Mouse (Mus musculus) kidney, embryonic 15.5 days (tissue): ENCODE data around the gene Gga3. TPM values are rescaled to one million over a fixed set of nuclear protein-coding genes. Genes with fewer than 3 reads are reported as not detected.
A peak's percentile ranks its signal among the peaks of the same experiment; 100 is the strongest.

Experiments used
- ATAC-seq: fragments of 200-750 bp; cut with Nextera tagmentation; replicated peaks from 2 replicates; pipeline ENCODE4 v1.8.0; 2017; ENCODE audit warnings: moderate TSS enrichment; ENCODE audit not compliant: low FRiP score
- H3K27ac ChIP-seq: fragments of 300-500 bp; sonication (generic); 2 replicates; pipeline ENCODE4 v1.5.1; 2015; ENCODE audit warnings: mild to moderate bottlenecking, inconsistent platforms
- H3K27me3 ChIP-seq: fragments of 300-500 bp; sonication (generic); 2 replicates; pipeline ENCODE4 v1.6.1; 2015; ENCODE audit warnings: inconsistent platforms
- H3K36me3 ChIP-seq: fragments of 300-500 bp; sonication (generic); 2 replicates; pipeline ENCODE4 v1.6.1; 2015; ENCODE audit warnings: inconsistent platforms
- H3K4me1 ChIP-seq: fragments of 300-500 bp; sonication (generic); 2 replicates; pipeline ENCODE4 v1.6.1; 2015; ENCODE audit warnings: inconsistent platforms
- H3K4me2 ChIP-seq: fragments of 300-500 bp; sonication (generic); 2 replicates; pipeline ENCODE4 v1.6.1; 2015; ENCODE audit warnings: moderate library complexity, mild to moderate bottlenecking, inconsistent platforms
- H3K4me3 ChIP-seq: fragments of 300-500 bp; sonication (generic); replicated peaks from 2 replicates; pipeline ENCODE4 v1.5.1; 2015; ENCODE audit warnings: mild to moderate bottlenecking, inconsistent platforms
- H3K9ac ChIP-seq: fragments of 300-500 bp; sonication (generic); 2 replicates; pipeline ENCODE4 v1.6.1; 2015; ENCODE audit warnings: mild to moderate bottlenecking, inconsistent platforms
- H3K9me3 ChIP-seq: fragments of 300-500 bp; sonication (generic); replicated peaks from 2 replicates; pipeline ENCODE4 v1.6.1; 2016; ENCODE audit warnings: inconsistent platforms
- WGBS: fragments of 180-500 bp; shearing (Covaris S2); methylation state at CpG from one replicate; pipeline ENCODE4 v1.1.7; 2015; ENCODE audit warnings: mixed read lengths; 5-methylcytosine and 5-hydroxymethylcytosine counted together
- polyA plus RNA-seq: library from polyadenylated mRNA; unstranded; fragments of >200 nt; fragmentation: Nextera tagmentation; extraction: Ambion mirVana; gene quantifications from 2 replicates; pipeline ENCODE4 v1.2.1, GENCODE M21; 2015

The Gga3 gene
- polyA plus RNA-seq, 1 experiment from 2014 or later = 20.7 TPM

GRCm38 (mm10) chr11:115536038-115536681, 67.7 kb downstream of the Gga3 start, which contains the start of gene Sumo2:
Gene Sumo2, minus strand, starts transcription at chr11:115536276.
- under 1% methylated on average over 70 of the region's 70 CpGs for WGBS
- Histone ChIP-seq H3K4me3 (peak within 1 kb of the TSS; percentile 99), H3K9ac (peak within 1 kb of the TSS; percentile 99), H3K4me1 (peaks cover 26% of the 10 kb centered on the region), H3K9me3 (no peaks in the 10 kb centered on the region), H3K27me3 (no peaks in the 10 kb centered on the region), H3K4me2 (peak within 1 kb of the TSS; percentile 65), H3K27ac (peak within 1 kb of the TSS; percentile 100), H3K36me3 (peaks cover 31% of the 10 kb centered on the region)
- ATAC-seq = peak; percentile 93

GRCm38 (mm10) chr11:115535401-115536037, 68.3 kb downstream of the Gga3 start:
- Histone ChIP-seq H3K9me3 (no peaks in the 10 kb centered on the region), H3K36me3 (peaks cover 36% of the 10 kb centered on the region), H3K27me3 (no peaks in the 10 kb centered on the region), H3K4me1 (peaks cover 26% of the 10 kb centered on the region), H3K4me2 (peak overlapping the region; percentile 65), H3K9ac (peak overlapping the region; percentile 99), H3K27ac (peak overlapping the region; percentile 100), H3K4me3 (peak overlapping the region; percentile 99)
- ATAC-seq = peak; percentile 84
- WGBS = under 1% methylated on average over 78 of the region's 84 CpGs

GRCm38 (mm10) chr11:115534759-115535371, 69.0 kb downstream of the Gga3 start:
- Histone ChIP-seq H3K9me3 (no peaks in the 10 kb centered on the region), H3K36me3 (peaks cover 43% of the 10 kb centered on the region), H3K4me2 (peak overlapping the region; percentile 65), H3K27ac (peak overlapping the region; percentile 100), H3K27me3 (no peaks in the 10 kb centered on the region), H3K4me1 (peaks cover 26% of the 10 kb centered on the region), H3K9ac (peak overlapping the region; percentile 99), H3K4me3 (peak overlapping the region; percentile 99)
- 4% methylated on average over 11 of the region's 11 CpGs for WGBS
- no peak for ATAC-seq

Other genes with a start within 250 kb of the Gga3 start
- gene Hid1, start 236.3 kb downstream of the Gga3 start, polyA plus RNA-seq = 6.7 and 8.1 TPM in 2 replicates
- gene Cdr2l, start 222.1 kb downstream of the Gga3 start, polyA plus RNA-seq = 10.6 and 10.7 TPM in 2 replicates
- gene Mrpl58, start 200.3 kb downstream of the Gga3 start, polyA plus RNA-seq = 204 and 209 TPM in 2 replicates
- gene Atp5h, start 184.1 kb downstream of the Gga3 start, polyA plus RNA-seq = 1,004 and 1,083 TPM in 2 replicates
- gene Kctd2, start 183.9 kb downstream of the Gga3 start, polyA plus RNA-seq = 14.1 and 16.4 TPM in 2 replicates
- gene Trim80, start 163.5 kb downstream of the Gga3 start, polyA plus RNA-seq = 0.18 and 0.30 TPM in 2 replicates
- 15.8 and 22.3 TPM in 2 replicates for gene Slc16a5, start 141.6 kb downstream of the Gga3 start, polyA plus RNA-seq
- gene Armc7, start 128.4 kb downstream of the Gga3 start, polyA plus RNA-seq = 8.6 and 9.1 TPM in 2 replicates
- 72.7 and 76.7 TPM in 2 replicates for gene Nt5c, start 112.2 kb downstream of the Gga3 start, polyA plus RNA-seq
- 457 and 460 TPM in 2 replicates for gene Jpt1, start 89.7 kb downstream of the Gga3 start, polyA plus RNA-seq
- gene Sumo2, start 67.8 kb downstream of the Gga3 start, polyA plus RNA-seq = 1,007 and 1,133 TPM in 2 replicates
- 174 and 190 TPM in 2 replicates for gene Nup85, start 39.6 kb downstream of the Gga3 start, polyA plus RNA-seq
- 102 and 103 TPM in 2 replicates for gene Mrps7, start 126 bp downstream of the Gga3 start, polyA plus RNA-seq
- 35.8 and 37.6 TPM in 2 replicates for gene Mif4gd, start 8.9 kb upstream of the Gga3 start, polyA plus RNA-seq
- 45.8 and 48.3 TPM in 2 replicates for gene Slc25a19, start 24.2 kb upstream of the Gga3 start, polyA plus RNA-seq
- 92.0 and 98.4 TPM in 2 replicates for gene Grb2, start 104.5 kb upstream of the Gga3 start, polyA plus RNA-seq
- gene Tmem94, start 161.4 kb upstream of the Gga3 start, polyA plus RNA-seq = 26.6 and 27.0 TPM in 2 replicates
- 17.3 and 20.9 TPM in 2 replicates for gene Caskin2, start 209.6 kb upstream of the Gga3 start, polyA plus RNA-seq
- gene Tsen54, start 210.7 kb upstream of the Gga3 start, polyA plus RNA-seq = 37.3 and 39.8 TPM in 2 replicates
- gene Llgl2, start 220.0 kb upstream of the Gga3 start, polyA plus RNA-seq = 39.1 and 41.0 TPM in 2 replicates